Mouse (Mus musculus) testis, adult 2 months (tissue): ENCODE data around the gene Cct5.

ENCODE experiments used
- CTCF ChIP-seq: fragments of 200-500 bp; IDR thresholded peaks from 2 replicates; pipeline ENCODE4 v1.5.1; 2012; ENCODE audit warnings: low read depth, mild to moderate bottlenecking, inconsistent platforms, low read length, moderate library complexity; ENCODE audit not compliant: control insufficient read depth, insufficient read depth, insufficient replicate concordance
- POLR2A ChIP-seq: fragments of 200-500 bp; IDR thresholded peaks from 2 replicates; pipeline ENCODE4 v1.6.1; 2012; ENCODE audit warnings: low read depth, mild to moderate bottlenecking, inconsistent platforms, low read length, moderate library complexity; ENCODE audit not compliant: control insufficient read depth

- TF ChIP-seq CTCF (no peak), POLR2A (no peak)
Observed at GRCm38 (mm10) chr15:31632478-31632877, 30.9 kb upstream of the Cct5 start.
